ENCODE assay signal across 29 mouse cellular contexts in the genomic region with DNA sequence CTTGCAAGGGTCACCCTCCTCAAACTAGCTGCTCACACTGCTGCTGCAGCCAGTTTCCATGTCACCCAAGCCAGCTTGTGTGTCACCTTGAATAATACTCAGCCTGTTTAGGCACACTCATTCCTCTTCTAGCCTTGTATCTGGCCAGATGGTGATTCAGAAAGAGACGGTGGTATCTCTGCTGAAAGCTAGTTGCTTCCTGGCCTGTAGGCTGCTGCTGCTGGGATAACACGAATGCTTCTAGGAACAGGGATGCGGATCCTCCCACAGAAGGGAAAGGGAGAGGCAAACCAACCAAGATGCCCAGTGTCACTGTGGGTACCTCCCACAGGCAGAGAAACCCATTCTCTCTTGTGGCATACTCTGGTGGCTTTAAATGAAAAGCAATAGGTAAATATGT.
DNase-seq lines count a peak whose midpoint lies in the region; ATAC-seq lines count a peak whose summit lies in the region.
"Had no signal": no experiment of that assay in that cellular context is flagged by ENCODE, and none has a peak within 500 bp of the region (broad histone marks: within the 10 kb centered on the region; RNA-seq: fewer than 3 reads in every experiment).

No protein-coding gene starts in this region.

- 95% methylated on average over 3 of the region's 3 CpGs for WGBS in midbrain, embryonic 11.5 days

- peaks cover 84% of the 10 kb centered on the region for H3K9me3 ChIP-seq in megakaryocyte, embryonic 14.5 days
- no peaks in the 10 kb centered on the region for H3K9me3 ChIP-seq in midbrain, embryonic 11.5 days (ENCODE audit: control insufficient read depth, low read length)
- H3K9me3 ChIP-seq: embryonic facial prominence, embryonic 10.5 days; forebrain, embryonic 12.5 days; forebrain, embryonic 15.5 days; heart, embryonic 10.5 days; heart, embryonic 13.5 days had no signal

- no peak overlapping the region for H3K27ac ChIP-seq in midbrain, embryonic 11.5 days (ENCODE audit: low read depth, low read length)
- H3K27ac ChIP-seq: embryonic facial prominence, embryonic 10.5 days; forebrain, embryonic 12.5 days; forebrain, embryonic 15.5 days; heart, adult 2 months; heart, embryonic 10.5 days; heart, embryonic 13.5 days; hindbrain, embryonic 14.5 days; hindbrain, postnatal 0 days had no signal

- H3K4me3 ChIP-seq in megakaryocyte, embryonic 14.5 days (replicated peaks): peak overlapping the region; percentile 38
- H3K4me3 ChIP-seq in midbrain, embryonic 11.5 days (ENCODE audit: low read depth, low read length): no peak overlapping the region
- H3K4me3 ChIP-seq: embryonic facial prominence, embryonic 10.5 days; embryonic facial prominence, embryonic 13.5 days; erythroblast, embryonic 14.5 days; forebrain, embryonic 12.5 days; forebrain, embryonic 15.5 days; heart, adult 2 months; heart, embryonic 10.5 days; heart, embryonic 13.5 days had no signal

- ATAC-seq in frontal cortex, adult (ENCODE audit: low TSS enrichment): peak; percentile 90
- no peak for ATAC-seq in megakaryocyte, adult 5-6 weeks (ENCODE audit: poor library complexity, severe bottlenecking)
- ATAC-seq in midbrain, embryonic 11.5 days (ENCODE audit: low FRiP score): no peak
- ATAC-seq: activated CD4-positive, CD25-positive, alpha-beta regulatory T cell, adult 4 months; forebrain, embryonic 15.5 days; hindbrain, postnatal 0 days had no signal

- H3K9ac ChIP-seq in midbrain, embryonic 11.5 days (ENCODE audit: low read length): no peak overlapping the region
- H3K9ac ChIP-seq: embryonic facial prominence, embryonic 13.5 days; forebrain, embryonic 12.5 days; forebrain, embryonic 15.5 days; heart, embryonic 13.5 days; hindbrain, embryonic 14.5 days had no signal

- H3K4me1 ChIP-seq in megakaryocyte, embryonic 14.5 days: no peaks in the 10 kb centered on the region
- H3K4me1 ChIP-seq in midbrain, embryonic 11.5 days (ENCODE audit: control insufficient read depth, insufficient read depth, low read length): no peaks in the 10 kb centered on the region; the same call in 1 of the 2 replicates
- H3K4me1 ChIP-seq: heart, embryonic 10.5 days; heart, embryonic 13.5 days had no signal

- no peak overlapping the region for H3K4me2 ChIP-seq in midbrain, embryonic 11.5 days
- H3K4me2 ChIP-seq: embryonic facial prominence, embryonic 13.5 days; forebrain, embryonic 12.5 days; forebrain, embryonic 15.5 days; heart, embryonic 13.5 days; hindbrain, embryonic 14.5 days had no signal

- DNase-seq in frontal cortex, postnatal 10 days (ENCODE audit: low spot score in 2 of 2): no peak
- DNase-seq in right cerebral cortex, postnatal 25 days: peak; percentile 17
- DNase-seq in right cerebral cortex, postnatal 14 days: no peak
- DNase-seq in telencephalon, adult 2 months (ENCODE audit: low read depth, low spot score): peak; percentile 50
- no peak for DNase-seq in midbrain, embryonic 11.5 days (ENCODE audit: low spot score, missing footprints)
- DNase-seq: adrenal gland, adult 8-10 months; adrenal gland, postnatal 25 days; cerebellum, adult 18-20 months; cerebellum, adult 9-10 months; cerebellum, postnatal 25 days; embryo, embryonic 11 days; gastrocnemius, postnatal 10 days; gastrocnemius, postnatal 36 days; heart, adult 2 months; heart, postnatal 14 days; heart, postnatal 4 days had no signal

- no peaks in the 10 kb centered on the region for H3K36me3 ChIP-seq in megakaryocyte, embryonic 14.5 days (replicated peaks; ENCODE audit: low read length)
- no peaks in the 10 kb centered on the region for H3K36me3 ChIP-seq in midbrain, embryonic 11.5 days (ENCODE audit: control insufficient read depth, insufficient read depth, low read length)
- H3K36me3 ChIP-seq: embryonic facial prominence, embryonic 10.5 days; embryonic facial prominence, embryonic 13.5 days; forebrain, embryonic 12.5 days; forebrain, embryonic 15.5 days; heart, embryonic 10.5 days; heart, embryonic 13.5 days had no signal

- no peaks in the 10 kb centered on the region for H3K27me3 ChIP-seq in megakaryocyte, embryonic 14.5 days (replicated peaks)
- H3K27me3 ChIP-seq in midbrain, embryonic 11.5 days (ENCODE audit: control insufficient read depth, insufficient read depth, low read length): no peaks in the 10 kb centered on the region
- H3K27me3 ChIP-seq: embryonic facial prominence, embryonic 13.5 days; forebrain, embryonic 12.5 days; forebrain, embryonic 15.5 days; heart, embryonic 13.5 days had no signal

Comparison
In these comparisons a context has a peak if more than half of its experiments do, and no peak if none do; other contexts are left out.
1. DNase-seq: peak in right cerebral cortex, postnatal 25 days (single experiment) and telencephalon, adult 2 months (single experiment); none in frontal cortex, postnatal 10 days (0 of 2), right cerebral cortex, postnatal 14 days (single experiment) and midbrain, embryonic 11.5 days (single experiment).